Mouse (Mus musculus) liver, postnatal 0 days (tissue): ENCODE results near the gene Emc9. TPM values are rescaled to one million over a fixed set of nuclear protein-coding genes. Genes with fewer than 3 reads are reported as not detected.

Experiments
- ATAC-seq: fragments of 200-750 bp; cut with Nextera tagmentation; 2 replicates; pipeline ENCODE4 v1.8.0; 2017; ENCODE audit warnings: mild to moderate bottlenecking, moderate library complexity
- DNase-seq: peaks from one replicate; pipeline ENCODE4 v3.0.0-alpha.2; 2016
- H3K27ac ChIP-seq: fragments of 300-500 bp; sonication (generic); 2 replicates; pipeline ENCODE4 v1.5.1; 2014; ENCODE audit warnings: antibody characterized with exemption, moderate library complexity, mild to moderate bottlenecking, low read depth
- H3K27me3 ChIP-seq: fragments of 300-500 bp; sonication (generic); 2 replicates; pipeline ENCODE4 v1.6.1; 2014; ENCODE audit warnings: low read length, control low read depth, mixed read lengths; ENCODE audit not compliant: insufficient read depth
- H3K36me3 ChIP-seq: fragments of 300-500 bp; sonication (generic); replicated peaks from 2 replicates; pipeline ENCODE4 v1.6.1; 2014; ENCODE audit warnings: mild to moderate bottlenecking, control low read depth, low read length, moderate library complexity, mixed read lengths; ENCODE audit not compliant: insufficient read depth
- H3K4me1 ChIP-seq: fragments of 300-500 bp; sonication (generic); 2 replicates; pipeline ENCODE4 v1.6.1; 2014; ENCODE audit warnings: antibody characterized with exemption, mild to moderate bottlenecking, control low read depth; ENCODE audit not compliant: insufficient read depth
- H3K4me2 ChIP-seq: fragments of 300-500 bp; sonication (generic); 2 replicates; pipeline ENCODE4 v1.6.1; 2014; ENCODE audit warnings: low read depth, mild to moderate bottlenecking, low read length, moderate library complexity, mixed read lengths
- H3K4me3 ChIP-seq: fragments of 300-500 bp; sonication (generic); 2 replicates; pipeline ENCODE4 v1.5.1; 2014; ENCODE audit warnings: low read depth, low read length
- H3K9ac ChIP-seq: fragments of 300-500 bp; sonication (generic); replicated peaks from 2 replicates; pipeline ENCODE4 v1.6.1; 2014; ENCODE audit warnings: mild to moderate bottlenecking, moderate library complexity
- H3K9me3 ChIP-seq: fragments of 300-500 bp; sonication (generic); 2 replicates; pipeline ENCODE4 v1.6.1; 2016; ENCODE audit warnings: mild to moderate bottlenecking, control low read depth, low read length, mixed read lengths
- CTCF ChIP-seq: sonication (generic); IDR thresholded peaks from 2 replicates; pipeline ENCODE4 v1.5.1; 2016; ENCODE audit warnings: antibody characterized with exemption, low read depth
- EP300 ChIP-seq: IDR thresholded peaks from 2 replicates; pipeline ENCODE4 v1.6.1; 2016; ENCODE audit warnings: antibody characterized with exemption, low read depth, mild to moderate bottlenecking
- WGBS: fragments of 180-500 bp; shearing (Covaris S2); extraction: QIAGEN DNeasy Blood & Tissue Kit; methylation state at CpG from one replicate; pipeline ENCODE4 v1.1.7; 2014; ENCODE audit not compliant: insufficient replicate concordance; 5-methylcytosine and 5-hydroxymethylcytosine counted together
- polyA plus RNA-seq: library from polyadenylated mRNA; unstranded; fragments of >200 nt; fragmentation: Nextera tagmentation; extraction: Ambion mirVana; gene quantifications from 2 replicates; pipeline ENCODE4 v1.2.1, GENCODE M21; 2015

Emc9 gene
- polyA plus RNA-seq, 1 experiment from 2014 or later: 17.3 TPM

- DNase-seq (no peak), ATAC-seq (no peak)
- peaks cover 13% of the 10 kb centered on the region for H3K36me3 ChIP-seq
- TF ChIP-seq EP300 (peak; percentile 96), CTCF (peak; percentile 35)
- H3K9me3 ChIP-seq: no peaks in the 10 kb centered on the region
- H3K27me3 ChIP-seq: no peaks in the 10 kb centered on the region
- H3K9ac ChIP-seq: peak overlapping the region; percentile 87
- H3K27ac ChIP-seq: peak overlapping the region; percentile 99
- H3K4me3 ChIP-seq: peak overlapping the region; percentile 65
- peaks cover 43% of the 10 kb centered on the region for H3K4me1 ChIP-seq
- WGBS: 39% methylated on average over 6 of the region's 6 CpGs
- H3K4me2 ChIP-seq: peak overlapping the region; percentile 73
Observed at GRCm38 (mm10) chr14:55558740-55559448, 26.2 kb downstream of the Emc9 start.

GRCm38 (mm10) chr14:55557587-55557986, 27.5 kb downstream of the Emc9 start:
- H3K36me3 ChIP-seq: peaks cover under 1% of the 10 kb centered on the region
- H3K4me1 ChIP-seq: peaks cover 41% of the 10 kb centered on the region
- peak overlapping the region; percentile 36; the same call in 1 of the 2 replicates for H3K9ac ChIP-seq
- H3K27me3 ChIP-seq: no peaks in the 10 kb centered on the region
- peak overlapping the region; percentile 88 for H3K27ac ChIP-seq
- H3K4me2 ChIP-seq: peak overlapping the region; percentile 13; the same call in 1 of the 2 replicates
- no peaks in the 10 kb centered on the region for H3K9me3 ChIP-seq
- TF ChIP-seq EP300 (no peak), CTCF (no peak)
- no peak overlapping the region for H3K4me3 ChIP-seq
- DNase-seq: no peak
- ATAC-seq: no peak
- 84% methylated on average over 3 of the region's 3 CpGs for WGBS

- H3K9me3 ChIP-seq: no peaks in the 10 kb centered on the region
- ATAC-seq: no peak
- DNase-seq: peak; percentile 90
- TF ChIP-seq CTCF: peak; percentile 99
- TF ChIP-seq EP300: peak; percentile 76; the same call in 1 of the 2 replicates
- no peak overlapping the region for H3K4me3 ChIP-seq
- peak overlapping the region; percentile 36; the same call in 1 of the 2 replicates for H3K9ac ChIP-seq
- WGBS: 8% methylated on average over 5 of the region's 5 CpGs
- peak overlapping the region; percentile 13 for H3K4me2 ChIP-seq
- peaks cover 35% of the 10 kb centered on the region for H3K4me1 ChIP-seq
- no peaks in the 10 kb centered on the region for H3K27me3 ChIP-seq
- H3K36me3 ChIP-seq: no peaks in the 10 kb centered on the region; the same call in 1 of the 2 replicates
- H3K27ac ChIP-seq: peak overlapping the region; percentile 88
Observed at GRCm38 (mm10) chr14:55557003-55557402, 28.1 kb downstream of the Emc9 start.

GRCm38 (mm10) chr14:55555788-55556187, 29.3 kb downstream of the Emc9 start:
- 67% methylated on average over 3 of the region's 3 CpGs for WGBS
- no peak for DNase-seq
- no peaks in the 10 kb centered on the region for H3K9me3 ChIP-seq
- H3K27me3 ChIP-seq: no peaks in the 10 kb centered on the region
- H3K36me3 ChIP-seq: no peaks in the 10 kb centered on the region
- no peak overlapping the region for H3K4me2 ChIP-seq
- peaks cover 25% of the 10 kb centered on the region for H3K4me1 ChIP-seq
- H3K4me3 ChIP-seq: no peak overlapping the region
- H3K9ac ChIP-seq: no peak overlapping the region
- no peak overlapping the region for H3K27ac ChIP-seq
- no peak for TF ChIP-seq CTCF
- TF ChIP-seq EP300: no peak
- ATAC-seq: no peak

- Histone ChIP-seq H3K4me1 (peaks cover 25% of the 10 kb centered on the region), H3K9ac (no peak overlapping the region), H3K9me3 (no peaks in the 10 kb centered on the region), H3K4me2 (no peak overlapping the region), H3K27me3 (no peaks in the 10 kb centered on the region), H3K36me3 (peaks cover 6% of the 10 kb centered on the region), H3K27ac (no peak overlapping the region), H3K4me3 (no peak overlapping the region)
- no peak for TF ChIP-seq EP300
- no peak for TF ChIP-seq CTCF
- ATAC-seq: no peak
- DNase-seq: no peak
Observed at GRCm38 (mm10) chr14:55554635-55555034, 30.5 kb downstream of the Emc9 start.

GRCm38 (mm10) chr14:55551794-55552193, 33.3 kb downstream of the Emc9 start:
- Histone ChIP-seq H3K36me3 (peaks cover 34% of the 10 kb centered on the region), H3K4me1 (peaks cover 5% of the 10 kb centered on the region), H3K4me3 (no peak overlapping the region), H3K27me3 (no peaks in the 10 kb centered on the region), H3K27ac (no peak overlapping the region), H3K9ac (no peak overlapping the region), H3K4me2 (no peak overlapping the region), H3K9me3 (no peaks in the 10 kb centered on the region)
- no peak for TF ChIP-seq EP300
- no peak for TF ChIP-seq CTCF
- ATAC-seq (no peak), DNase-seq (no peak)
- WGBS: 89% methylated on average over 8 of the region's 8 CpGs
